Mouse (Mus musculus) bone marrow, adult 2 months (tissue): Measurements from ENCODE around the gene Tbcc.

Experiments used
- CTCF ChIP-seq: fragments of 200-500 bp; IDR thresholded peaks from 2 replicates; pipeline ENCODE4 v1.5.1; 2011; ENCODE audit warnings: low read length, control low read depth; ENCODE audit not compliant: control insufficient read depth, insufficient read depth
- POLR2A ChIP-seq: fragments of 200-500 bp; IDR thresholded peaks from 2 replicates; pipeline ENCODE4 v1.6.1; 2011; ENCODE audit warnings: low read depth, mild to moderate bottlenecking, control low read depth, low read length, borderline replicate concordance; ENCODE audit not compliant: control insufficient read depth

GRCm38 (mm10) chr17:46897221-46897950 is 6.9 kb downstream of the Tbcc start:
- TF ChIP-seq CTCF (no peak), POLR2A (no peak)
